Mouse (Mus musculus) liver, adult 2 months (tissue): ENCODE measurements around the gene D430041D05Rik.
"Not testable (repeated sequence)": the region's sequence is repeated elsewhere in the genome, so short reads cannot be mapped to it uniquely, and the experiment has no call there.

Source experiments
- CTCF ChIP-seq: fragments of 200-500 bp; IDR thresholded peaks from 2 replicates; pipeline ENCODE4 v1.5.1; 2011; ENCODE audit warnings: low read depth, low read length, control low read depth
- POLR2A ChIP-seq: fragments of 200-500 bp; IDR thresholded peaks from 2 replicates; pipeline ENCODE4 v1.6.1; 2011; ENCODE audit warnings: low read length, control low read depth; ENCODE audit not compliant: insufficient read depth; ENCODE audit errors: extremely low read depth

DNA sequence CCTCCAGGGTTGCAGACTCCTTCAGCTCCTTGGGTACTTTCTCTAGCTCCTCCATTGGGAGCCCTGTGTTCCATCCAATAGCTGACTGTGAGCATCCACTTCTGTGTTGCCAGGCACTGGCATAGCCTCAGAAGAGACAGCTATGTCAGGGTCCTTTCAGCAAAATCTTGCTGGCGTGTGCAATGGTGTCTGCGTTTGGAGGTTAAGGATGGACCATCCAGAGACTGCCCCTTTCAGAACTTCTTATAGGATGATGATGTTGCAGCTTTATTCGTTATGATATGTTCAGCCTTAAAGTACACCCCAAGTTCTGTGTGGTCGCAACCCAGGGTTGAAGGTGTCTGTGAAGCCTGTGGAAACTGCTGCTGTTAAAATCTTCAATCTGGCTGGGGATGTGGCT, 313.4 kb downstream of the D430041D05Rik start:
- not testable (repeated sequence) for TF ChIP-seq CTCF, POLR2A
